18 mouse cellular contexts compared by ENCODE assay signal in the genomic region with DNA sequence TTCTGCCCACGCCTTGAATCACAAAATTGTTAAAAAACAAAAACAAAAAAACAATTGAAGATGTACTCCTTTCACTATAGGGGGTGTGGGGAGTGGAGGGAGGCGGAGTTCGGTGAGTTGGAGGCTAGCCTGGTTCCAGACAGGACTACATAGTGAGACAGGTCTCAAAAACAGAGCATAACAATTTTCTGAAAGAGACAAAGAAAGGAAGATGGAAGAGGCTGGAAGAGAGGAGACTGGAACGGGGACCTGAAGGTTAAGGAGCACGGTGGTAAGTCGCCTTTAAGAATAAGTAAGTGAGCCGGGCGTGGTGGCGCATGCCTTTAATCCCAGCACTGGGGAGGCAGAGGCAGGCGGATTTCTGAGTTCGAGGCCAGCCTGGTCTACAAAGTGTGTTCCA. TPM values are rescaled to one million over a fixed set of nuclear protein-coding genes. Genes with fewer than 3 reads are reported as not detected.
DNase-seq lines count a peak whose midpoint lies in the region; ATAC-seq lines count a peak whose summit lies in the region.
"Had no signal": no experiment of that assay in that cellular context is flagged by ENCODE, and none has a peak within 500 bp of the region (broad histone marks: within the 10 kb centered on the region; RNA-seq: fewer than 3 reads in every experiment).

No protein-coding gene starts in this region.

- DNase-seq in hindbrain, embryonic 10.5 days (ENCODE audit: low spot score), result no peak
- no peak for DNase-seq in midbrain, embryonic 11.5 days (ENCODE audit: low spot score, missing footprints)
- DNase-seq in layer of hippocampus, postnatal 25 days (ENCODE audit: extremely low spot score in 1 of 2, low spot score in 1 of 2), result no peak
- no peak for DNase-seq in embryo, embryonic 10 days (ENCODE audit: low spot score)
- DNase-seq: cerebellum, adult 2 months; kidney, adult 8-10 months had no signal

- H3K9ac ChIP-seq in hindbrain, embryonic 13.5 days, result no peak overlapping the region
- no peak overlapping the region for H3K9ac ChIP-seq in midbrain, embryonic 12.5 days (replicated peaks)
- H3K9ac ChIP-seq in midbrain, embryonic 11.5 days (ENCODE audit: low read length), result no peak overlapping the region
- no peak overlapping the region for H3K9ac ChIP-seq in limb, embryonic 13.5 days
- H3K9ac ChIP-seq: hindbrain, embryonic 12.5 days had no signal

- H3K27me3 ChIP-seq in hindbrain, embryonic 10.5 days (ENCODE audit: insufficient read depth, poor library complexity, severe bottlenecking), result peaks cover 97% of the 10 kb centered on the region
- H3K27me3 ChIP-seq in hindbrain, embryonic 13.5 days, result peaks cover 95% of the 10 kb centered on the region
- peaks cover 92% of the 10 kb centered on the region for H3K27me3 ChIP-seq in midbrain, embryonic 12.5 days
- H3K27me3 ChIP-seq in midbrain, embryonic 11.5 days (ENCODE audit: control insufficient read depth, insufficient read depth, low read length), result peaks cover 72% of the 10 kb centered on the region
- peaks cover 93% of the 10 kb centered on the region for H3K27me3 ChIP-seq in limb, embryonic 13.5 days

- no peak overlapping the region for H3K27ac ChIP-seq in hindbrain, embryonic 10.5 days
- no peak overlapping the region for H3K27ac ChIP-seq in hindbrain, embryonic 13.5 days
- H3K27ac ChIP-seq in midbrain, embryonic 12.5 days (replicated peaks), result no peak overlapping the region
- H3K27ac ChIP-seq in midbrain, embryonic 11.5 days (ENCODE audit: low read depth, low read length), result no peak overlapping the region
- no peak overlapping the region for H3K27ac ChIP-seq in limb, embryonic 13.5 days
- H3K27ac ChIP-seq: hindbrain, embryonic 12.5 days had no signal

- H3K4me2 ChIP-seq in hindbrain, embryonic 13.5 days, result no peak overlapping the region
- H3K4me2 ChIP-seq in midbrain, embryonic 12.5 days (replicated peaks), result 0 out of 2 replicates have a peak overlapping the region, but pooled peaks have one; percentile 41
- no peak overlapping the region for H3K4me2 ChIP-seq in midbrain, embryonic 11.5 days
- 0 out of 2 replicates have a peak overlapping the region, but pooled peaks have one; percentile 41 for H3K4me2 ChIP-seq in limb, embryonic 13.5 days (replicated peaks)

- peak overlapping the region; percentile 44; the same call in 1 of the 2 replicates for H3K4me3 ChIP-seq in hindbrain, embryonic 10.5 days
- no peak overlapping the region for H3K4me3 ChIP-seq in hindbrain, embryonic 13.5 days
- H3K4me3 ChIP-seq in midbrain, embryonic 12.5 days, result no peak overlapping the region
- H3K4me3 ChIP-seq in midbrain, embryonic 11.5 days (ENCODE audit: low read depth, low read length), result no peak overlapping the region
- H3K4me3 ChIP-seq in limb, embryonic 13.5 days, result no peak overlapping the region
- H3K4me3 ChIP-seq: megakaryocyte, embryonic 14.5 days had no signal

- peaks cover 3% of the 10 kb centered on the region; the same call in 1 of the 2 replicates for H3K9me3 ChIP-seq in hindbrain, embryonic 10.5 days
- no peaks in the 10 kb centered on the region for H3K9me3 ChIP-seq in hindbrain, embryonic 13.5 days
- 0 out of 2 replicates have a peak, but pooled peaks cover 6% of the 10 kb centered on the region for H3K9me3 ChIP-seq in midbrain, embryonic 12.5 days
- H3K9me3 ChIP-seq in midbrain, embryonic 11.5 days (ENCODE audit: control insufficient read depth, low read length), result no peaks in the 10 kb centered on the region
- peaks cover 5% of the 10 kb centered on the region; the same call in 1 of the 2 replicates for H3K9me3 ChIP-seq in limb, embryonic 13.5 days
- H3K9me3 ChIP-seq: hindbrain, embryonic 12.5 days had no signal

- H3K36me3 ChIP-seq in hindbrain, embryonic 10.5 days, result no peaks in the 10 kb centered on the region
- no peaks in the 10 kb centered on the region for H3K36me3 ChIP-seq in hindbrain, embryonic 13.5 days
- no peaks in the 10 kb centered on the region for H3K36me3 ChIP-seq in midbrain, embryonic 12.5 days
- H3K36me3 ChIP-seq in midbrain, embryonic 11.5 days (ENCODE audit: control insufficient read depth, insufficient read depth, low read length), result no peaks in the 10 kb centered on the region
- no peaks in the 10 kb centered on the region for H3K36me3 ChIP-seq in limb, embryonic 13.5 days
- H3K36me3 ChIP-seq: hindbrain, embryonic 12.5 days had no signal

- H3K4me1 ChIP-seq in hindbrain, embryonic 10.5 days (replicated peaks), result peaks cover 28% of the 10 kb centered on the region
- H3K4me1 ChIP-seq in hindbrain, embryonic 13.5 days (replicated peaks), result peaks cover 19% of the 10 kb centered on the region
- H3K4me1 ChIP-seq in midbrain, embryonic 12.5 days, result peaks cover 17% of the 10 kb centered on the region
- peaks cover 9% of the 10 kb centered on the region for H3K4me1 ChIP-seq in midbrain, embryonic 11.5 days (ENCODE audit: control insufficient read depth, insufficient read depth, low read length)
- H3K4me1 ChIP-seq in limb, embryonic 13.5 days, result peaks cover 19% of the 10 kb centered on the region

- 16% methylated on average over 11 of the region's 11 CpGs for WGBS in hindbrain, embryonic 10.5 days
- WGBS in hindbrain, embryonic 13.5 days, result 19% methylated on average over 11 of the region's 11 CpGs
- WGBS in midbrain, embryonic 12.5 days, result 33% methylated on average over 10 of the region's 11 CpGs
- WGBS in midbrain, embryonic 11.5 days, result 17% methylated on average over 10 of the region's 11 CpGs
- 22% methylated on average over 11 of the region's 11 CpGs for WGBS in limb, embryonic 13.5 days

- ATAC-seq in hindbrain, embryonic 13.5 days (ENCODE audit: low FRiP score), result no peak
- no peak for ATAC-seq in midbrain, embryonic 12.5 days (ENCODE audit: low FRiP score, low read depth)
- no peak for ATAC-seq in midbrain, embryonic 11.5 days (ENCODE audit: low FRiP score)
- ATAC-seq in limb, embryonic 13.5 days (ENCODE audit: low FRiP score, low read depth), result no peak

RNA-seq across cellular contexts. Expression of gene BC107364, which starts 47.1 kb away (rescaled TPM):
- polyA plus RNA-seq in hindbrain, embryonic 10.5 days (2016; fragmentation: Nextera tagmentation; extraction: Ambion mirVana), result 0.25 TPM in 1 of 2 replicates, not detected in the other
- polyA plus RNA-seq in hindbrain, embryonic 13.5 days (2015; fragmentation: Nextera tagmentation; extraction: Ambion mirVana), result not detected in 2 replicates
- polyA plus RNA-seq in midbrain, embryonic 12.5 days (2016; fragmentation: Nextera tagmentation; extraction: Ambion mirVana), result 0.26 TPM in 1 of 2 replicates, not detected in the other
- not detected in 2 replicates for polyA plus RNA-seq in midbrain, embryonic 11.5 days (2014; fragmentation: Nextera tagmentation; extraction: Ambion mirVana)
- polyA plus RNA-seq in limb, embryonic 13.5 days (2015; fragmentation: Nextera tagmentation; extraction: Ambion mirVana), result not detected in 2 replicates
- not detected for total RNA-seq in layer of hippocampus, postnatal 25 days (2021)
- total RNA-seq: adrenal gland, adult 18-20 months; layer of hippocampus, postnatal 10 days; left cerebral cortex, postnatal 25 days; neutrophil, adult 5-6 weeks had no signal
- polyA plus RNA-seq: brain, embryonic 14.5 days; cerebellum, adult 2 months; cortical plate, adult 2 months; gonadal fat pad, adult 2 months; hindbrain, embryonic 12.5 days had no signal

Comparison
In these comparisons a context has a peak if more than half of its experiments do, and no peak if none do; other contexts are left out.
1. H3K4me2 ChIP-seq: peak in midbrain, embryonic 12.5 days (single experiment) and limb, embryonic 13.5 days (single experiment); none in hindbrain, embryonic 13.5 days (single experiment) and midbrain, embryonic 11.5 days (single experiment).